Mouse (Mus musculus) B cell, adult 62 days (primary cell): ENCODE data around the gene Olfr411. TPM values are rescaled to one million over a fixed set of nuclear protein-coding genes. Genes with fewer than 3 reads are reported as not detected.

Experiments used
- total RNA-seq: library from RNA; stranded (reverse); gene quantifications from 4 replicates; pipeline ENCODE4 v1.2.4, GENCODE M21; 2023

Olfr411 gene
- not detected in 4 replicates for total RNA-seq

GRCm38 (mm10) chr11:74352550-74352949 lies at the start of gene Olfr411:
Olfr411 (minus strand) TSS chr11:74352650.

GRCm38 (mm10) chr11:74361769-74362168 lies 9.3 kb upstream of the Olfr411 start, which contains the start of gene Olfr412:
Olfr412 (plus strand) TSS chr11:74362069.

GRCm38 (mm10) chr11:74337931-74338330 lies 14.5 kb downstream of the Olfr411 start, which contains the start of gene Olfr410:
Olfr410 (minus strand) TSS chr11:74338031.

Other genes with a start within 250 kb of the Olfr411 start
- gene Olfr401, start 238.9 kb downstream of the Olfr411 start, total RNA-seq, result not detected in 4 replicates
- not detected in 4 replicates for gene Olfr402, start 199.1 kb downstream of the Olfr411 start, total RNA-seq
- gene Olfr403, start 166.4 kb downstream of the Olfr411 start, total RNA-seq, result not detected in 4 replicates
- not detected in 4 replicates for gene Olfr43, start 141.3 kb downstream of the Olfr411 start, total RNA-seq
- gene Olfr406, start 92.8 kb downstream of the Olfr411 start, total RNA-seq, result not detected in 4 replicates
- not detected in 4 replicates for gene Olfr59, start 68.9 kb downstream of the Olfr411 start, total RNA-seq
- gene Olfr410, start 14.6 kb downstream of the Olfr411 start, total RNA-seq, result not detected in 4 replicates
- gene Olfr412, start 9.4 kb upstream of the Olfr411 start, total RNA-seq, result not detected in 4 replicates